Mouse (Mus musculus) embryo, embryonic 11.5 days (tissue): ENCODE measurements around the gene Gm49342.

Source experiments
- DNase-seq: peaks from one replicate; pipeline ENCODE4 v3.0.0-alpha.2; 2012; ENCODE audit warnings: low read depth, low spot score

Gene Gm49342

GRCm38 (mm10) chr14:50981207-50981606 lies 36.9 kb downstream of the Gm49342 start:
- no peak for DNase-seq

GRCm38 (mm10) chr14:50981837-50982236 lies 37.5 kb downstream of the Gm49342 start:
- DNase-seq, result no peak

DNA sequence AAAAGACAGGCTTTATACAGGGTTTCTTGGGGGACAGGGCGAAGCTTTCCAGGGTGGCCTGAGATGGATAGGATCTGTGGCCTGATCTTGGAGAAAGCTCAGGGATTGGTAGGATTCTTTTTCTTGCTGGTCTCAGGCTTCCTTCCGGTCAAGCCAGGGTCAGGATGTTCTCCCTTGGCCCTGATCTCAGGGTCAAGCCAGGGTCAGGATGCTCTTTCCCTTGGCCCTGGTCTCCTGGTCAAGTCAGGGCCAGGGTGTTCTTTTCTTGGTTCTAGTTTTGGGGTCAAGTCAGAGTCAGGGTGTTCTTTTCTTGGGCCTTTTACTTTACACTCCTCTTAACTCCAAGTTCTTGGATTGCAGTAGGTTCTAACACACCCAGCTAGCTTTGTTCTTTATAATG lies 43.4 kb downstream of the Gm49342 start:
- DNase-seq, result no peak

DNA sequence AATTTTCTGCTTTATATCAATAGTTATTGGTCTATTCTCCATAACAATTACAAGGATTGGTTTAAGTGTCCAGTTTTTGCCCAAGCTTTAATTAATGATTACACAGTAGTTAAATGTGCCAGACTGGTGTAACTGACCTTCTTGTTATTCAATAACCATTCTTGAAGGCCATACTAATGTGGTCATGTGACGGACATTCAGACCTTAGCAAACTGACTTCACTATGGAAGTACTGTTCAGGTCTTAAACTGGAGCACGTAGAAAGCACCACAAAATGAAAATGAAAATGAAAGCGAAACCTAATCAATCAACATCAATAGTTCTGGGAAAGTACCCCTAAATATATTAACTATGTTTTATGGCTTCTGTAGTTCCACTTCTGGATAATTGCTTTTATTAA lies 46.7 kb downstream of the Gm49342 start:
- no peak for DNase-seq

GRCm38 (mm10) chr14:50997088-50997487 lies 52.8 kb downstream of the Gm49342 start:
- no peak for DNase-seq

- DNase-seq, result no peak
Observed at GRCm38 (mm10) chr14:50997999-50998666, 53.8 kb downstream of the Gm49342 start.

DNA sequence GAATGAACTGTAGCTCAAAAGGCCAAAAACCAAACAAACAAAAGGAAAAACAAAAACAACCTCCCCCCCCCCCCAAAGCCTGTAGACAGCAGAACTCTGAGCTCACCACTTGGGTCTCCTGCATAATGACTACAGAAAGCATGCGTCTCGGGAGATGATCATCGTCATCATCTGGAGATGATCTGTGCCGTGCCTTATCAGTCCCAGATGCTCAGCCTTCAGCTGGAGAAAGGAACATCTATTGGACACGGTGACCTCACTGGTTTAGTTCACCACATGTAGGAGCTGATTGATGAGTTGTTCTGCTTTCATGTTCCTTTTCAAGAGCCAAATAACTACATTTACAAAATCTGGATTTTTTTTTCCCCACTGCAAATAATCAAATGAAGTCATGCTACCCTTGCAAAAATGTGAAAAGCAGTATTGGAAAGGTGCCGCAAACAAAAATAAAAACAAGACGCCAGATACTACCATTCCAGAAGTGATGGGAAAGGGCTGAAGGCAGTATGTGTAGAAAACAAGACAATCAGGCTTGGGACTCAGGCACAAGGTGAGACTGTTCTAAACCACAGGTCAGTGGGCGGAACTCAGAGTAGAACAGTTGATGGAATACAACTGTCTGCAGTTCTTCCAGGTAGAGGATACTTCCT lies 63.0 kb downstream of the Gm49342 start, which contains the start of gene Rnase10:
Gene Rnase10 (plus strand): TSS at position 600 of the 650 bp plus-strand sequence.
- no peak for DNase-seq

- DNase-seq, result no peak
Observed at GRCm38 (mm10) chr14:51007914-51008713, 63.8 kb downstream of the Gm49342 start.

DNA sequence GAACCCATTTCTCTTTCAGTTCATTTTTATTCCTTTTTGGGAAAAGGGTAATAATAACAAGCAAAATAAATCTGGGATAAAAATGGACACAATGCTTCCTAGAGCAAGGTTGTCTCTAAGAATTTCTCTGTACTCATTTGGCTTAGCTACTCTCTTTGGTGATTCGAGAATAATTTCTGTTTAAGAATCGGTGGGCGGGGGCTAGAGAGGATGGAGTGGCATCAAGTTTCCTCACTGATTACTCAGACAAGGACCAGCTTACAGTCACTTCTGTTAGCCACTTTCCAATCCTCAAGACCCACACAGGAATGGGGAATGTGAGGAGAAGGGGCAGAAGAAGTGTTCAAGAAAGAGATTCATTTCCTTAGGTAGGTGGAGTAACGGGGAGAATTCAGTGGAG lies 64.5 kb downstream of the Gm49342 start:
- no peak for DNase-seq

GRCm38 (mm10) chr14:51009572-51009971 lies 65.3 kb downstream of the Gm49342 start:
- no peak for DNase-seq
